Mouse (Mus musculus): ENCODE results near the gene Tmeff1. TPM values are rescaled to one million over a fixed set of nuclear protein-coding genes. Genes with fewer than 3 reads are reported as not detected.

Gene Tmeff1
- polyA plus RNA-seq, 1 experiment from 2014 or later, result 228 TPM

DNA sequence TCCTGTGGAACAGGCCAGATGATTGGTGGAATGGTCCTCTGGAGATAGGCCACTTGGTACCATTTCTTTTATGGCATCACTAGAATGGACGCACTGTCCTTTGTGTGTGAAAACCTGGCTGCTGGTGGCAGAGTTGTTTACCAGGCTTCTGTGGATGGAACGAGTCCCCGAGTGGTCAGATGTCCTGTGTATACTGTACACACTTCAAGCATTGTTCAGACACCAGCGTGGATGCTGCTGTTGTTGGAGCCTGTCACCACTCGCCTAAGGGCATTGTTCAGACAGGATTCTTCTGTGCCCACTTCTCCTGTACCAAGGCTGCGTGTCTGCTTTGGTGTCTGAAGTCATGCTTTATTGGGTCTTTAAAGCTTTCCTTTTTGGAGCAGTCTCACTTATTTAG lies 58.8 kb downstream of the Tmeff1 start:
- H3K4me3 ChIP-seq (ENCODE audit: low read depth, low read length), result no peak overlapping the region
- H3K27me3 ChIP-seq (ENCODE audit: control insufficient read depth, insufficient read depth, low read depth, low read length), result no peaks in the 10 kb centered on the region
- H3K36me3 ChIP-seq (ENCODE audit: control insufficient read depth, insufficient read depth, low read length), result peaks cover 15% of the 10 kb centered on the region
- no peaks in the 10 kb centered on the region for H3K9me3 ChIP-seq (replicated peaks; ENCODE audit: control insufficient read depth, low read length, poor library complexity, severe bottlenecking)
- no peak overlapping the region for H3K4me2 ChIP-seq (ENCODE audit: low read length)
- no peak overlapping the region for H3K9ac ChIP-seq (ENCODE audit: low read depth, low read length)
- no peaks in the 10 kb centered on the region for H3K4me1 ChIP-seq (ENCODE audit: control insufficient read depth, insufficient read depth, low read length)
- ATAC-seq, result no peak
- 79% methylated on average over 6 of the region's 6 CpGs for WGBS
- H3K27ac ChIP-seq (ENCODE audit: low read length), result no peak overlapping the region

DNA sequence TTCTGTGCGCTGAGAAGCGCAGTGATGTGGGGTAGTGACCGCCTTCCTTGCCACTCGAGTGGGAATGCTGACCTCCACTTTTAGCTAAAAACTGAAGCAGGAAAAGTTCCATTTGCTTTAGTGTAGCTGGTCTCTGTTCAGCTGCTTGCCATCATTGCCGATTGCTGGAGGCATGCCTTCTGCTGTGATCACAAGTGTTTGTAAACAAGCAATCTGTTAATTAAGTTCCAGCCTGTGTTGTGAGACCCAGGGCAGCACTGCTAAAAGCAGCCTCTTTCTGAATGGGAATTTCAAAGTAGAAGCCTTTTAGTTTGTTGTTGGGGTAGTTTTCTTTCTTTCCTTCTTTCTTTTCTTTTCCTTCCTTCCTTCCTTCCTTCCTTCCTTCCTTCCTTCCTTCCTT lies 61.2 kb downstream of the Tmeff1 start:
- H3K36me3 ChIP-seq (ENCODE audit: control insufficient read depth, insufficient read depth, low read length), result peaks cover 16% of the 10 kb centered on the region
- H3K4me1 ChIP-seq (ENCODE audit: control insufficient read depth, insufficient read depth, low read length), result no peaks in the 10 kb centered on the region
- no peaks in the 10 kb centered on the region for H3K9me3 ChIP-seq (replicated peaks; ENCODE audit: control insufficient read depth, low read length, poor library complexity, severe bottlenecking)
- no peak overlapping the region for H3K9ac ChIP-seq (ENCODE audit: low read depth, low read length)
- ATAC-seq, result no peak
- no peaks in the 10 kb centered on the region for H3K27me3 ChIP-seq (ENCODE audit: control insufficient read depth, insufficient read depth, low read depth, low read length)
- H3K4me3 ChIP-seq (ENCODE audit: low read depth, low read length), result no peak overlapping the region
- H3K4me2 ChIP-seq (ENCODE audit: low read length), result no peak overlapping the region
- WGBS, result 95% methylated on average over 5 of the region's 5 CpGs
- H3K27ac ChIP-seq (ENCODE audit: low read length), result no peak overlapping the region

DNA sequence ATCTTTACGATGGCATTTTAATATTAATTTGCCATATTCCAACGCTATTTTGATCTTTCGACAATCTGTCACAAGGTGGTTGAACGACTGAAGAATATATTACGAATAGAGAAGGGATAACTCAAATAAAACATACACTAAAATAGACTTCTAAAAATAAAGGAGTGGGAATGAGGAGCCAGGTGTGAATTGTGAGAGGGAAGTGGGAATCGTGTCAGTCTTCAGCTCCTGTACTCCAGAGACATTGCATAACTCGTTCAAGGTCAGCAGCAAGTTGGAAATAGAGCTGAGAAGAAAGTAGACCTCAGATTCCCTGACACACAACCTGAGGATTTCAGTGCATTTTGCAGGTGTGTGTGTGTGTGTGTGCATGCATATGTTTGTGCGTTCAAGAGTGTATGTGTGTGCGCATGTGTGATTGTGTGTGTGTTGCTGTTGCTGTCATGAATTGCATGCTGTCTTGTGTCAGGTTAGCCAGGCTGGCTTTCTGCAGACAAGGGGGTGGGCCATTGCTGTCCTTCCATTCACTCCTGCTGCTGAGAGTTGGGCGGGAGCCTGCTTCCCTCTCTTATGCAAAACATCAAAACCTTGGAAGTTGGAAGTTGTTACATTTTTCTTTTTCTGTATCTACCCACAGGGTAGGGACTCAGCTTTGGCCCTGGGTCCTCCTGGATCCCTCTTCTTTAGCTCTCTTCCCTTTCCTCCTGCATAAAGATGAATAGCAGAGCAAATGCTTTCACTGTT lies 65.8 kb downstream of the Tmeff1 start:
- no peak for ATAC-seq
- no peak overlapping the region for H3K4me2 ChIP-seq (ENCODE audit: low read length)
- H3K9me3 ChIP-seq (replicated peaks; ENCODE audit: control insufficient read depth, low read length, poor library complexity, severe bottlenecking), result no peaks in the 10 kb centered on the region
- H3K27me3 ChIP-seq (ENCODE audit: control insufficient read depth, insufficient read depth, low read depth, low read length), result no peaks in the 10 kb centered on the region
- H3K36me3 ChIP-seq (ENCODE audit: control insufficient read depth, insufficient read depth, low read length), result peaks cover 20% of the 10 kb centered on the region
- no peaks in the 10 kb centered on the region for H3K4me1 ChIP-seq (ENCODE audit: control insufficient read depth, insufficient read depth, low read length)
- no peak overlapping the region for H3K4me3 ChIP-seq (ENCODE audit: low read depth, low read length)
- WGBS, result 87% methylated on average over 10 of the region's 10 CpGs
- no peak overlapping the region for H3K9ac ChIP-seq (ENCODE audit: low read depth, low read length)
- no peak overlapping the region for H3K27ac ChIP-seq (ENCODE audit: low read length)

DNA sequence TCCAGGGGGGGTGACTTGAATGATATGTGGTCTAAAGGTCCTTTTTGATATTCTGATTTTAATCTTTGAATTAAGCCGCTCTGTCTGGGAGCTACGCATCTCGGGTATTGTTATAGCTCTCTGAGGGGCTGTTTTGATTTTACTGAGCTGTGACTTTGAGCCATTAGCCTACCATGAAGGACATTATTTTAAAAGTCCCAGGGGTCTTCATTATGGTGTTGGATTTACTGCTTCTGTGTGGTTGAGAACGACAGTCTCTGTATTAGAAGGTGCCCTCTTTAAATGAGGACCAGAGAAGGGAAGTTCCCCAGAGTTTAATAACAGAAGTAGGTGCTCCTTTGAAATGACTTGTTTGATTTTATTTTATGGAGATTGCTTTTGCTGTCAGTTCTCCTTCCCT lies 69.1 kb downstream of the Tmeff1 start:
- no peak overlapping the region for H3K27ac ChIP-seq (ENCODE audit: low read length)
- WGBS, result 42% methylated on average over 4 of the region's 4 CpGs
- H3K36me3 ChIP-seq (ENCODE audit: control insufficient read depth, insufficient read depth, low read length), result peaks cover 16% of the 10 kb centered on the region
- H3K27me3 ChIP-seq (ENCODE audit: control insufficient read depth, insufficient read depth, low read depth, low read length), result no peaks in the 10 kb centered on the region
- ATAC-seq, result no peak
- H3K4me3 ChIP-seq (ENCODE audit: low read depth, low read length), result no peak overlapping the region
- no peak overlapping the region for H3K4me2 ChIP-seq (ENCODE audit: low read length)
- no peaks in the 10 kb centered on the region for H3K4me1 ChIP-seq (ENCODE audit: control insufficient read depth, insufficient read depth, low read length)
- no peak overlapping the region for H3K9ac ChIP-seq (ENCODE audit: low read depth, low read length)
- no peaks in the 10 kb centered on the region for H3K9me3 ChIP-seq (replicated peaks; ENCODE audit: control insufficient read depth, low read length, poor library complexity, severe bottlenecking)

DNA sequence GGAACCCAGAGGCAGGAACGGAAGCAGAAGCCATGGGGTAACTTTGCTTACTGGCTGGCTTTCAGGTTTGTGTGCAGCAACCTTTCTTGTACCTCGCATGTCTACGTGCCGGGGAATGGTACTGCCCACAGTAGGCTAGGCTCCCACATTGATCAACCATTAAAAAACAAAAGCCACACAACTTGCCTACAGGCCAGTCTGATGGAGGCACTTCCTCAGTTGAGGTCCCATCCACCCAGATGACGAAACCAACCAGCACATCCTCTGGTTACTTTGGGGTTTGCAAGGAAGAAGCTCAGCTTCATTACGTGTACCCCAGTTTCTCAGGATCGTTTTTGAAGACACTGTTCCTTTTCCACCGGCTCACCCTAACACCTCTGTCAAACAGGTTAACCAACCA lies 71.6 kb downstream of the Tmeff1 start:
- Histone ChIP-seq H3K4me3 (ENCODE audit: low read depth, low read length) (no peak overlapping the region), H3K4me2 (ENCODE audit: low read length) (no peak overlapping the region), H3K27ac (ENCODE audit: low read length) (no peak overlapping the region), H3K4me1 (ENCODE audit: control insufficient read depth, insufficient read depth, low read length) (no peaks in the 10 kb centered on the region), H3K9ac (ENCODE audit: low read depth, low read length) (no peak overlapping the region), H3K27me3 (ENCODE audit: control insufficient read depth, insufficient read depth, low read depth, low read length) (no peaks in the 10 kb centered on the region), H3K36me3 (ENCODE audit: control insufficient read depth, insufficient read depth, low read length) (peaks cover 13% of the 10 kb centered on the region), H3K9me3 (replicated peaks; ENCODE audit: control insufficient read depth, low read length, poor library complexity, severe bottlenecking) (no peaks in the 10 kb centered on the region)
- no peak for ATAC-seq
- 95% methylated on average over 8 of the region's 8 CpGs for WGBS

DNA sequence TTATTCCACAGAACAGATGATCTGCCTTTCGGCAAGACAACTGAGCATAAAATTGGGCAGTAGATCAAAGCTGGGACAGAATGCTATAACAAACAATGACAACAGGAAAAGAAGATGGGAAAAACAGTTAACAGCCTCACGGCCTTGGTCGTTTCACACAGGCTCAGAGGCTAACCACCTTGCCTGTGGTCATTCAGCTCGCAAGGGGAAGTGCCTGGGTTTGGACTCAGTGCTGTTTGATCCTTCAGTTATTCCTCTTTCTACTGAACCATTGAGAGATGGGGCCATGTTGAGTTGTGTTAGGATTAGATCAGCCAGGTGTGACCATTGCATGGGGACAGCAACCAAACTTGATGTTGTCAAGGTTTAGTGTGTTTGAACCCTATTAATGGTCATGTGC lies 75.2 kb downstream of the Tmeff1 start:
- H3K4me3 ChIP-seq (ENCODE audit: low read depth, low read length), result no peak overlapping the region
- no peak overlapping the region for H3K4me2 ChIP-seq (ENCODE audit: low read length)
- peaks cover 19% of the 10 kb centered on the region for H3K36me3 ChIP-seq (ENCODE audit: control insufficient read depth, insufficient read depth, low read length)
- no peaks in the 10 kb centered on the region for H3K9me3 ChIP-seq (replicated peaks; ENCODE audit: control insufficient read depth, low read length, poor library complexity, severe bottlenecking)
- H3K9ac ChIP-seq (ENCODE audit: low read depth, low read length), result no peak overlapping the region
- ATAC-seq, result no peak
- WGBS, result 97% methylated on average over 4 of the region's 4 CpGs
- no peaks in the 10 kb centered on the region for H3K4me1 ChIP-seq (ENCODE audit: control insufficient read depth, insufficient read depth, low read length)
- H3K27ac ChIP-seq (ENCODE audit: low read length), result no peak overlapping the region
- H3K27me3 ChIP-seq (ENCODE audit: control insufficient read depth, insufficient read depth, low read depth, low read length), result no peaks in the 10 kb centered on the region

DNA sequence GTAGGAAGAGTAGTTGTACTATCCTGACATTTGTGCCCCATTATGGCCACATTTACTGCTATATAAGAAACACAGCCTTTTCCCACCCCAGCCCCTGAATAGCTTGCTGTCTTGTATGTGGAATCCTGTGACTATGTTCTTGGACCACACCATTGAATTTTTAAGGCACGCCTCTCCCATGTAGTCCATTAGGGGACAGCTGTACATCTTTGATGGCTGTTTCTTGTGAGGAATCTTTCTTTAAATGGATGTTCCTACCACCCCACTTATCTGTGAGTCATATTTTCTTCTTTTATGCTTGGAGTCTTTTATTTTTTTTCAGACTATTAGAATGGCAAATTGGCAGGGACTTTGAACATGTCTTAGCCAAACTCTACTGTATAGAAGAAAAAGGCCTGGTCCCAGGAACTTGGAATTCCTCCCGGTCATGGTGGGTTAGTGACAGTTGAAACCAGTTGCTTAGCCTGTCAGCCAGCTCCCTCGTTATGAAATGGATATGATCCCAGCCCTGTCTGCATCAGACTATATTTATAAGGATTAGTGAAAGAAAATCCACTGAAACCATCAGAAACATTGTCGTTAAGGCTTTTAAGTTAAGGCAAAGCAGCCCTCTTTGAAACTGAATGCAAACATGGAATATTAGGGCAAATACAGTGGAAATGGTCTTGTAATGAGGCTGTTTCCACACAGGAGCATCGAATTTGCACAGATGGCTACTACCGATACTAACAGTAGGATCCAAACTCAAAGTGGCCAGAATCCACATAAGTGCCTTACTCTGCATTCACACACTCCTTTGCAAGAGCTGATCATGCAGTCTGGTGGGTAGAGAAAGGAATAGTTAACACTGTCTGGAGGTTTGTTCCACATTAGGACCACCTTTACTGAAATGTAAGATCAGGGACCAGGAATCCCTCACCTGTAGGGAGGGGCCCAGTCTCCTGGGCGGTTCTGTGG lies 75.9 kb downstream of the Tmeff1 start:
- H3K4me3 ChIP-seq (ENCODE audit: low read depth, low read length), result no peak overlapping the region
- no peak overlapping the region for H3K27ac ChIP-seq (ENCODE audit: low read length)
- ATAC-seq, result no peak
- no peaks in the 10 kb centered on the region for H3K27me3 ChIP-seq (ENCODE audit: control insufficient read depth, insufficient read depth, low read depth, low read length)
- WGBS, result 91% methylated on average over 7 of the region's 7 CpGs
- no peak overlapping the region for H3K9ac ChIP-seq (ENCODE audit: low read depth, low read length)
- H3K4me1 ChIP-seq (ENCODE audit: control insufficient read depth, insufficient read depth, low read length), result no peaks in the 10 kb centered on the region
- H3K36me3 ChIP-seq (ENCODE audit: control insufficient read depth, insufficient read depth, low read length), result peaks cover 19% of the 10 kb centered on the region
- H3K4me2 ChIP-seq (ENCODE audit: low read length), result no peak overlapping the region
- no peaks in the 10 kb centered on the region for H3K9me3 ChIP-seq (replicated peaks; ENCODE audit: control insufficient read depth, low read length, poor library complexity, severe bottlenecking)

DNA sequence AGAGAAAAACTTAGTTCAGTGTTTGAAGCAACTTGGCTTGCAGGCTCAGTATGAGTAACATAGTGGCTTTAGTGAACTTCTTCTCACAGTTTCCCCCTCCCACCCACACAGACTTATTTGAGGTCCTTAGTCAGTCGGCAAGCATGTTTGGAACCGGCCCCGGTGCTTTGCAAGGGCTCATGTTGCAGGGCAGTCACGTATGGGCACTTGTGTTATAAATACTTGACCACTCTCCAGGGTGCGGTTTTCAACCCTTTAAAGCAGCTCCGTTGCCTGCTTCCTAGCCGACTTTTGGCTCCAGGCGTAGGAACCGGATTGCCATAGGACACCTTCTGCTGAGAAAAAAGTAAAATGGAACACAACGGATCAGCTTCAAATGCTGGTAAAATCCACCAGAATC lies 78.3 kb downstream of the Tmeff1 start, which contains the start of gene Cavin4:
Gene Cavin4, plus strand, starts transcription at position 244 of the 400 bp plus-strand sequence.
- Histone ChIP-seq H3K9ac (ENCODE audit: low read depth, low read length) (no peak within 1 kb of the TSS), H3K4me2 (ENCODE audit: low read length) (no peak within 1 kb of the TSS), H3K27me3 (ENCODE audit: control insufficient read depth, insufficient read depth, low read depth, low read length) (no peaks in the 10 kb centered on the region), H3K36me3 (ENCODE audit: control insufficient read depth, insufficient read depth, low read length) (peaks cover 19% of the 10 kb centered on the region), H3K9me3 (replicated peaks; ENCODE audit: control insufficient read depth, low read length, poor library complexity, severe bottlenecking) (no peaks in the 10 kb centered on the region), H3K4me1 (ENCODE audit: control insufficient read depth, insufficient read depth, low read length) (no peaks in the 10 kb centered on the region), H3K4me3 (ENCODE audit: low read depth, low read length) (no peak within 1 kb of the TSS), H3K27ac (ENCODE audit: low read length) (no peak within 1 kb of the TSS)
- WGBS, result 96% methylated on average over 10 of the region's 10 CpGs
- ATAC-seq, result no peak

DNA sequence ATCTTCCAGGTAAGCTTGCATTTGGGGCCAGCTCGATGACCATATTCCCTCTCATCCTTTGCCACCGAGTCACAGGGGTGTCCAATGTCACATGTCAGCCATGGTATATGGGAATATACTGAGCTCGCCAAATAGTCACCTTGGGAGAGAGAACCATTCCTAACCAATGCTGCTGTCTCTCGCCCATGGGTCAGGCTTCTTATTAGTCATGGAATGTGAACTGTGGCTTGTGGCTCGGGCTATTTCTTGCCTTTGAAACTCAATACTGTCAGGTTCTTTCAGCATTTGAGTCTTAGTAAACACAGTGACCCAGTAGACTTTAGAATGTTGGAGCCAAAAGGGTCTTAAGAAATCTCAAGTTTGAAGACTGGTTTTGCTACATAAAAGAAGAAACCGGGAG lies 79.0 kb downstream of the Tmeff1 start:
- 95% methylated on average over 6 of the region's 6 CpGs for whole genome bisulfite sequencing
- Histone ChIP-seq H3K27me3 (ENCODE audit: control insufficient read depth, insufficient read depth, low read depth, low read length) (no peaks in the 10 kb centered on the region), H3K4me1 (ENCODE audit: control insufficient read depth, insufficient read depth, low read length) (no peaks in the 10 kb centered on the region), H3K36me3 (ENCODE audit: control insufficient read depth, insufficient read depth, low read length) (peaks cover 11% of the 10 kb centered on the region), H3K4me3 (ENCODE audit: low read depth, low read length) (no peak overlapping the region), H3K27ac (ENCODE audit: low read length) (no peak overlapping the region), H3K4me2 (ENCODE audit: low read length) (no peak overlapping the region), H3K9me3 (replicated peaks; ENCODE audit: control insufficient read depth, low read length, poor library complexity, severe bottlenecking) (no peaks in the 10 kb centered on the region), H3K9ac (ENCODE audit: low read depth, low read length) (no peak overlapping the region)
- ATAC-seq, result no peak
